Mouse (Mus musculus): ENCODE results near the gene Rad9b. TPM values are rescaled to one million over a fixed set of nuclear protein-coding genes. Genes with fewer than 3 reads are reported as not detected.

Rad9b gene
- polyA plus RNA-seq, 1 experiment from 2014 or later = 19.2 TPM

GRCm38 (mm10) chr5:122377101-122377833 lies 23.2 kb upstream of the Rad9b start:
- Histone ChIP-seq H3K9ac (replicated peaks; ENCODE audit: low read depth, low read length) (no peak overlapping the region), H3K4me3 (replicated peaks; ENCODE audit: low read length) (no peak overlapping the region), H3K4me1 (replicated peaks; ENCODE audit: control insufficient read depth, insufficient read depth, low read length) (peaks cover 13% of the 10 kb centered on the region), H3K27ac (ENCODE audit: low read length) (no peak overlapping the region), H3K27me3 (replicated peaks; ENCODE audit: control insufficient read depth, insufficient read depth, low read length) (no peaks in the 10 kb centered on the region), H3K9me3 (ENCODE audit: control insufficient read depth, low read length) (no peaks in the 10 kb centered on the region), H3K36me3 (ENCODE audit: control insufficient read depth, insufficient read depth) (peaks cover 27% of the 10 kb centered on the region), H3K4me2 (ENCODE audit: low read length) (no peak overlapping the region)
- 95% methylated on average over 4 of the region's 4 CpGs for WGBS
- no peak for ATAC-seq

GRCm38 (mm10) chr5:122372878-122373277 lies 18.8 kb upstream of the Rad9b start:
- Histone ChIP-seq H3K4me3 (replicated peaks; ENCODE audit: low read length) (peak overlapping the region; percentile 93), H3K9me3 (ENCODE audit: control insufficient read depth, low read length) (no peaks in the 10 kb centered on the region), H3K36me3 (ENCODE audit: control insufficient read depth, insufficient read depth) (peaks cover 12% of the 10 kb centered on the region), H3K27me3 (replicated peaks; ENCODE audit: control insufficient read depth, insufficient read depth, low read length) (no peaks in the 10 kb centered on the region), H3K4me1 (replicated peaks; ENCODE audit: control insufficient read depth, insufficient read depth, low read length) (peaks cover 23% of the 10 kb centered on the region), H3K27ac (ENCODE audit: low read length) (peak overlapping the region; percentile 89), H3K4me2 (ENCODE audit: low read length) (peak overlapping the region; percentile 93), H3K9ac (replicated peaks; ENCODE audit: low read depth, low read length) (peak overlapping the region; percentile 86)
- ATAC-seq = no peak
- 10% methylated on average over 5 of the region's 5 CpGs for WGBS

GRCm38 (mm10) chr5:122372192-122372769 lies 18.2 kb upstream of the Rad9b start, which contains the start of gene Fam216a:
Fam216a (minus strand) TSS chr5:122372364.
- H3K9ac ChIP-seq (replicated peaks; ENCODE audit: low read depth, low read length) = peak within 1 kb of the TSS; percentile 89
- peak within 1 kb of the TSS; percentile 95 for H3K27ac ChIP-seq (ENCODE audit: low read length)
- ATAC-seq = peak; percentile 95
- H3K27me3 ChIP-seq (replicated peaks; ENCODE audit: control insufficient read depth, insufficient read depth, low read length) = no peaks in the 10 kb centered on the region
- WGBS = under 1% methylated on average over 53 of the region's 53 CpGs
- H3K4me1 ChIP-seq (replicated peaks; ENCODE audit: control insufficient read depth, insufficient read depth, low read length) = peaks cover 23% of the 10 kb centered on the region
- H3K36me3 ChIP-seq (ENCODE audit: control insufficient read depth, insufficient read depth) = peaks cover 17% of the 10 kb centered on the region
- peak within 1 kb of the TSS; percentile 93 for H3K4me3 ChIP-seq (replicated peaks; ENCODE audit: low read length)
- no peaks in the 10 kb centered on the region for H3K9me3 ChIP-seq (ENCODE audit: control insufficient read depth, low read length)
- H3K4me2 ChIP-seq (ENCODE audit: low read length) = peak within 1 kb of the TSS; percentile 93

- peak within 1 kb of the TSS; percentile 95 for H3K27ac ChIP-seq (ENCODE audit: low read length)
- WGBS = under 1% methylated on average over 31 of the region's 46 CpGs
- H3K4me2 ChIP-seq (ENCODE audit: low read length) = peak within 1 kb of the TSS; percentile 93
- H3K4me3 ChIP-seq (replicated peaks; ENCODE audit: low read length) = peak within 1 kb of the TSS; percentile 93
- H3K4me1 ChIP-seq (replicated peaks; ENCODE audit: control insufficient read depth, insufficient read depth, low read length) = peaks cover 23% of the 10 kb centered on the region
- no peaks in the 10 kb centered on the region for H3K9me3 ChIP-seq (ENCODE audit: control insufficient read depth, low read length)
- H3K9ac ChIP-seq (replicated peaks; ENCODE audit: low read depth, low read length) = peak within 1 kb of the TSS; percentile 89
- no peaks in the 10 kb centered on the region for H3K27me3 ChIP-seq (replicated peaks; ENCODE audit: control insufficient read depth, insufficient read depth, low read length)
- ATAC-seq = peak; percentile 74
- H3K36me3 ChIP-seq (ENCODE audit: control insufficient read depth, insufficient read depth) = peaks cover 21% of the 10 kb centered on the region
Measured at GRCm38 (mm10) chr5:122371591-122372191, 17.7 kb upstream of the Rad9b start, which contains the start of gene Gpn3. Gpn3 (plus strand) TSS chr5:122371876.

GRCm38 (mm10) chr5:122354492-122355067 lies 547 bp upstream of the Rad9b start:
- H3K4me2 ChIP-seq (ENCODE audit: low read length) = peak overlapping the region; percentile 57
- H3K9ac ChIP-seq (replicated peaks; ENCODE audit: low read depth, low read length) = peak overlapping the region; percentile 89
- no peaks in the 10 kb centered on the region for H3K36me3 ChIP-seq (ENCODE audit: control insufficient read depth, insufficient read depth)
- ATAC-seq = peak; percentile 56
- peaks cover 12% of the 10 kb centered on the region for H3K4me1 ChIP-seq (replicated peaks; ENCODE audit: control insufficient read depth, insufficient read depth, low read length)
- H3K27me3 ChIP-seq (replicated peaks; ENCODE audit: control insufficient read depth, insufficient read depth, low read length) = no peaks in the 10 kb centered on the region
- H3K27ac ChIP-seq (ENCODE audit: low read length) = peak overlapping the region; percentile 43
- no peaks in the 10 kb centered on the region for H3K9me3 ChIP-seq (ENCODE audit: control insufficient read depth, low read length)
- peak overlapping the region; percentile 77 for H3K4me3 ChIP-seq (replicated peaks; ENCODE audit: low read length)
- under 1% methylated on average over 43 of the region's 57 CpGs for WGBS

GRCm38 (mm10) chr5:122345777-122346176 lies 8.3 kb downstream of the Rad9b start:
- 70% methylated on average over 4 of the region's 4 CpGs for WGBS
- no peaks in the 10 kb centered on the region for H3K9me3 ChIP-seq (ENCODE audit: control insufficient read depth, low read length)

GRCm38 (mm10) chr5:122344260-122344659 lies 9.8 kb downstream of the Rad9b start:
- H3K4me2 ChIP-seq (ENCODE audit: low read length) = no peak overlapping the region
- H3K4me1 ChIP-seq (replicated peaks; ENCODE audit: control insufficient read depth, insufficient read depth, low read length) = no peaks in the 10 kb centered on the region
- no peaks in the 10 kb centered on the region for H3K27me3 ChIP-seq (replicated peaks; ENCODE audit: control insufficient read depth, insufficient read depth, low read length)
- no peak for ATAC-seq
- no peak overlapping the region for H3K27ac ChIP-seq (ENCODE audit: low read length)
- no peaks in the 10 kb centered on the region for H3K36me3 ChIP-seq (ENCODE audit: control insufficient read depth, insufficient read depth)
- H3K9ac ChIP-seq (replicated peaks; ENCODE audit: low read depth, low read length) = no peak overlapping the region
- H3K4me3 ChIP-seq (replicated peaks; ENCODE audit: low read length) = no peak overlapping the region
- WGBS = 8% methylated on average over 5 of the region's 5 CpGs
- H3K9me3 ChIP-seq (ENCODE audit: control insufficient read depth, low read length) = no peaks in the 10 kb centered on the region

More at GRCm38 (mm10) chr5:122345777-122346176, 8.3 kb downstream of the Rad9b start:
- H3K27ac ChIP-seq (ENCODE audit: low read length) = no peak overlapping the region
- H3K4me2 ChIP-seq (ENCODE audit: low read length) = no peak overlapping the region
- no peak overlapping the region for H3K9ac ChIP-seq (replicated peaks; ENCODE audit: low read depth, low read length)
- H3K36me3 ChIP-seq (ENCODE audit: control insufficient read depth, insufficient read depth) = no peaks in the 10 kb centered on the region
- no peaks in the 10 kb centered on the region for H3K4me1 ChIP-seq (replicated peaks; ENCODE audit: control insufficient read depth, insufficient read depth, low read length)
- ATAC-seq = no peak
- no peaks in the 10 kb centered on the region for H3K27me3 ChIP-seq (replicated peaks; ENCODE audit: control insufficient read depth, insufficient read depth, low read length)
- no peak overlapping the region for H3K4me3 ChIP-seq (replicated peaks; ENCODE audit: low read length)

GRCm38 (mm10) chr5:122343768-122344167 lies 10.3 kb downstream of the Rad9b start:
- Histone ChIP-seq H3K9me3 (ENCODE audit: control insufficient read depth, low read length) (no peaks in the 10 kb centered on the region), H3K4me2 (ENCODE audit: low read length) (no peak overlapping the region), H3K36me3 (ENCODE audit: control insufficient read depth, insufficient read depth) (no peaks in the 10 kb centered on the region), H3K4me3 (replicated peaks; ENCODE audit: low read length) (no peak overlapping the region), H3K27ac (ENCODE audit: low read length) (no peak overlapping the region), H3K27me3 (replicated peaks; ENCODE audit: control insufficient read depth, insufficient read depth, low read length) (no peaks in the 10 kb centered on the region), H3K9ac (replicated peaks; ENCODE audit: low read depth, low read length) (no peak overlapping the region), H3K4me1 (replicated peaks; ENCODE audit: control insufficient read depth, insufficient read depth, low read length) (no peaks in the 10 kb centered on the region)
- no peak for ATAC-seq
- 49% methylated on average over 7 of the region's 7 CpGs for WGBS

- Histone ChIP-seq H3K36me3 (ENCODE audit: control insufficient read depth, insufficient read depth) (no peaks in the 10 kb centered on the region), H3K9ac (replicated peaks; ENCODE audit: low read depth, low read length) (no peak overlapping the region; the same call in 1 of the 2 replicates), H3K27me3 (replicated peaks; ENCODE audit: control insufficient read depth, insufficient read depth, low read length) (no peaks in the 10 kb centered on the region), H3K4me1 (replicated peaks; ENCODE audit: control insufficient read depth, insufficient read depth, low read length) (no peaks in the 10 kb centered on the region), H3K9me3 (ENCODE audit: control insufficient read depth, low read length) (no peaks in the 10 kb centered on the region), H3K4me2 (ENCODE audit: low read length) (no peak overlapping the region), H3K27ac (ENCODE audit: low read length) (no peak overlapping the region), H3K4me3 (replicated peaks; ENCODE audit: low read length) (no peak overlapping the region)
- WGBS = 77% methylated on average over 1 of the region's 1 CpGs
- no peak for ATAC-seq
Measured at GRCm38 (mm10) chr5:122342874-122343273, 11.2 kb downstream of the Rad9b start.

Data from forebrain, embryonic 16.5 days (tissue).